Mouse (Mus musculus): ENCODE data around the gene Hivep2. TPM values are rescaled to one million over a fixed set of nuclear protein-coding genes. Genes with fewer than 3 reads are reported as not detected.

The Hivep2 gene
- polyA plus RNA-seq, 1 experiment from 2014 or later, result 4.6 TPM

- no peak overlapping the region for H3K9ac ChIP-seq (replicated peaks; ENCODE audit: low read length)
- 33% methylated on average over 4 of the region's 4 CpGs for WGBS
- H3K4me2 ChIP-seq (replicated peaks; ENCODE audit: low read depth, low read length), result no peak overlapping the region
- no peak overlapping the region for H3K27ac ChIP-seq (ENCODE audit: low read length)
- H3K4me1 ChIP-seq (ENCODE audit: insufficient read depth, low read length), result no peaks in the 10 kb centered on the region
- no peaks in the 10 kb centered on the region for H3K36me3 ChIP-seq (ENCODE audit: insufficient read depth, low read length)
- no peaks in the 10 kb centered on the region for H3K9me3 ChIP-seq (ENCODE audit: low read length)
- H3K27me3 ChIP-seq (ENCODE audit: insufficient read depth, low read length), result no peaks in the 10 kb centered on the region
- H3K4me3 ChIP-seq (ENCODE audit: low read length), result no peak overlapping the region
- no peak for ATAC-seq (ENCODE audit: low FRiP score, low TSS enrichment)
Measured at GRCm38 (mm10) chr10:14189050-14189449, 223.2 kb downstream of the Hivep2 start.

GRCm38 (mm10) chr10:14191202-14191601 lies 225.3 kb downstream of the Hivep2 start:
- ATAC-seq (ENCODE audit: low FRiP score, low TSS enrichment), result no peak

GRCm38 (mm10) chr10:14192156-14192555 lies 226.3 kb downstream of the Hivep2 start:
- no peaks in the 10 kb centered on the region for H3K27me3 ChIP-seq (ENCODE audit: insufficient read depth, low read length)
- no peak overlapping the region for H3K9ac ChIP-seq (replicated peaks; ENCODE audit: low read length)
- H3K4me3 ChIP-seq (ENCODE audit: low read length), result no peak overlapping the region
- 69% methylated on average over 4 of the region's 4 CpGs for WGBS
- peaks cover 14% of the 10 kb centered on the region for H3K4me1 ChIP-seq (ENCODE audit: insufficient read depth, low read length)
- H3K4me2 ChIP-seq (replicated peaks; ENCODE audit: low read depth, low read length), result no peak overlapping the region
- no peak overlapping the region for H3K27ac ChIP-seq (ENCODE audit: low read length)
- no peaks in the 10 kb centered on the region for H3K9me3 ChIP-seq (ENCODE audit: low read length)
- ATAC-seq (ENCODE audit: low FRiP score, low TSS enrichment), result no peak
- no peaks in the 10 kb centered on the region for H3K36me3 ChIP-seq (ENCODE audit: insufficient read depth, low read length)

More at GRCm38 (mm10) chr10:14191202-14191601, 225.3 kb downstream of the Hivep2 start:
- Histone ChIP-seq H3K9ac (replicated peaks; ENCODE audit: low read length) (no peak overlapping the region), H3K4me3 (ENCODE audit: low read length) (no peak overlapping the region), H3K9me3 (ENCODE audit: low read length) (no peaks in the 10 kb centered on the region), H3K4me2 (replicated peaks; ENCODE audit: low read depth, low read length) (no peak overlapping the region), H3K27ac (ENCODE audit: low read length) (no peak overlapping the region), H3K4me1 (ENCODE audit: insufficient read depth, low read length) (peaks cover 7% of the 10 kb centered on the region), H3K27me3 (ENCODE audit: insufficient read depth, low read length) (no peaks in the 10 kb centered on the region), H3K36me3 (ENCODE audit: insufficient read depth, low read length) (no peaks in the 10 kb centered on the region)
- 67% methylated on average over 10 of the region's 10 CpGs for WGBS

- H3K27ac ChIP-seq (ENCODE audit: low read length), result no peak overlapping the region
- no peak for ATAC-seq (ENCODE audit: low FRiP score, low TSS enrichment)
- H3K4me1 ChIP-seq (ENCODE audit: insufficient read depth, low read length), result peaks cover 14% of the 10 kb centered on the region
- WGBS, result 42% methylated on average over 4 of the region's 4 CpGs
- no peaks in the 10 kb centered on the region for H3K36me3 ChIP-seq (ENCODE audit: insufficient read depth, low read length)
- H3K9ac ChIP-seq (replicated peaks; ENCODE audit: low read length), result no peak overlapping the region
- no peaks in the 10 kb centered on the region for H3K9me3 ChIP-seq (ENCODE audit: low read length)
- H3K27me3 ChIP-seq (ENCODE audit: insufficient read depth, low read length), result no peaks in the 10 kb centered on the region
- H3K4me3 ChIP-seq (ENCODE audit: low read length), result no peak overlapping the region
- no peak overlapping the region for H3K4me2 ChIP-seq (replicated peaks; ENCODE audit: low read depth, low read length)
Measured at GRCm38 (mm10) chr10:14193702-14194101, 227.8 kb downstream of the Hivep2 start.

- Histone ChIP-seq H3K27me3 (ENCODE audit: insufficient read depth, low read length) (no peaks in the 10 kb centered on the region), H3K9me3 (ENCODE audit: low read length) (no peaks in the 10 kb centered on the region), H3K4me1 (ENCODE audit: insufficient read depth, low read length) (peaks cover 14% of the 10 kb centered on the region), H3K9ac (replicated peaks; ENCODE audit: low read length) (peak overlapping the region; percentile 31; the same call in 1 of the 2 replicates), H3K4me3 (ENCODE audit: low read length) (peak overlapping the region; percentile 6; the same call in 1 of the 2 replicates), H3K27ac (ENCODE audit: low read length) (no peak overlapping the region), H3K4me2 (replicated peaks; ENCODE audit: low read depth, low read length) (peak overlapping the region; percentile 44), H3K36me3 (ENCODE audit: insufficient read depth, low read length) (no peaks in the 10 kb centered on the region)
- WGBS, result 32% methylated on average over 17 of the region's 17 CpGs
- peak; percentile 71 for ATAC-seq (ENCODE audit: low FRiP score, low TSS enrichment)
Measured at GRCm38 (mm10) chr10:14195778-14196650, 230.1 kb downstream of the Hivep2 start.

GRCm38 (mm10) chr10:14196785-14197184 lies 230.9 kb downstream of the Hivep2 start:
- peaks cover 14% of the 10 kb centered on the region for H3K4me1 ChIP-seq (ENCODE audit: insufficient read depth, low read length)

GRCm38 (mm10) chr10:14197261-14197660 lies 231.4 kb downstream of the Hivep2 start:
- H3K9ac ChIP-seq (replicated peaks; ENCODE audit: low read length), result no peak overlapping the region
- H3K27ac ChIP-seq (ENCODE audit: low read length), result no peak overlapping the region
- H3K27me3 ChIP-seq (ENCODE audit: insufficient read depth, low read length), result no peaks in the 10 kb centered on the region
- ATAC-seq (ENCODE audit: low FRiP score, low TSS enrichment), result no peak
- H3K36me3 ChIP-seq (ENCODE audit: insufficient read depth, low read length), result no peaks in the 10 kb centered on the region
- WGBS, result 75% methylated on average over 6 of the region's 6 CpGs
- peaks cover 14% of the 10 kb centered on the region for H3K4me1 ChIP-seq (ENCODE audit: insufficient read depth, low read length)
- H3K4me2 ChIP-seq (replicated peaks; ENCODE audit: low read depth, low read length), result no peak overlapping the region
- no peaks in the 10 kb centered on the region for H3K9me3 ChIP-seq (ENCODE audit: low read length)
- H3K4me3 ChIP-seq (ENCODE audit: low read length), result no peak overlapping the region

More at GRCm38 (mm10) chr10:14196785-14197184, 230.9 kb downstream of the Hivep2 start:
- Histone ChIP-seq H3K27ac (ENCODE audit: low read length) (no peak overlapping the region), H3K36me3 (ENCODE audit: insufficient read depth, low read length) (no peaks in the 10 kb centered on the region), H3K4me3 (ENCODE audit: low read length) (no peak overlapping the region), H3K27me3 (ENCODE audit: insufficient read depth, low read length) (no peaks in the 10 kb centered on the region), H3K9me3 (ENCODE audit: low read length) (no peaks in the 10 kb centered on the region), H3K4me2 (replicated peaks; ENCODE audit: low read depth, low read length) (peak overlapping the region; percentile 44; the same call in 1 of the 2 replicates), H3K9ac (replicated peaks; ENCODE audit: low read length) (no peak overlapping the region)
- ATAC-seq (ENCODE audit: low FRiP score, low TSS enrichment), result no peak
- WGBS, result 71% methylated on average over 7 of the region's 7 CpGs

GRCm38 (mm10) chr10:14199332-14199731 lies 233.5 kb downstream of the Hivep2 start:
- no peak overlapping the region for H3K27ac ChIP-seq (ENCODE audit: low read length)
- no peak overlapping the region for H3K4me2 ChIP-seq (replicated peaks; ENCODE audit: low read depth, low read length)
- H3K27me3 ChIP-seq (ENCODE audit: insufficient read depth, low read length), result no peaks in the 10 kb centered on the region
- 78% methylated on average over 7 of the region's 7 CpGs for WGBS
- no peak for ATAC-seq (ENCODE audit: low FRiP score, low TSS enrichment)
- H3K9me3 ChIP-seq (ENCODE audit: low read length), result no peaks in the 10 kb centered on the region
- H3K4me1 ChIP-seq (ENCODE audit: insufficient read depth, low read length), result peaks cover 14% of the 10 kb centered on the region
- H3K36me3 ChIP-seq (ENCODE audit: insufficient read depth, low read length), result no peaks in the 10 kb centered on the region
- H3K9ac ChIP-seq (replicated peaks; ENCODE audit: low read length), result no peak overlapping the region
- H3K4me3 ChIP-seq (ENCODE audit: low read length), result no peak overlapping the region

- Histone ChIP-seq H3K4me3 (ENCODE audit: low read length) (no peak overlapping the region), H3K27me3 (ENCODE audit: insufficient read depth, low read length) (no peaks in the 10 kb centered on the region), H3K36me3 (ENCODE audit: insufficient read depth, low read length) (no peaks in the 10 kb centered on the region), H3K9me3 (ENCODE audit: low read length) (no peaks in the 10 kb centered on the region), H3K27ac (ENCODE audit: low read length) (no peak overlapping the region), H3K9ac (replicated peaks; ENCODE audit: low read length) (no peak overlapping the region), H3K4me2 (replicated peaks; ENCODE audit: low read depth, low read length) (no peak overlapping the region), H3K4me1 (ENCODE audit: insufficient read depth, low read length) (peaks cover 14% of the 10 kb centered on the region)
- ATAC-seq (ENCODE audit: low FRiP score, low TSS enrichment), result no peak
- 7% methylated on average over 2 of the region's 2 CpGs for WGBS
Measured at GRCm38 (mm10) chr10:14200310-14200709, 234.4 kb downstream of the Hivep2 start.
